Comparison of ENCODE assay signal across 14 mouse cellular contexts in the genomic region with DNA sequence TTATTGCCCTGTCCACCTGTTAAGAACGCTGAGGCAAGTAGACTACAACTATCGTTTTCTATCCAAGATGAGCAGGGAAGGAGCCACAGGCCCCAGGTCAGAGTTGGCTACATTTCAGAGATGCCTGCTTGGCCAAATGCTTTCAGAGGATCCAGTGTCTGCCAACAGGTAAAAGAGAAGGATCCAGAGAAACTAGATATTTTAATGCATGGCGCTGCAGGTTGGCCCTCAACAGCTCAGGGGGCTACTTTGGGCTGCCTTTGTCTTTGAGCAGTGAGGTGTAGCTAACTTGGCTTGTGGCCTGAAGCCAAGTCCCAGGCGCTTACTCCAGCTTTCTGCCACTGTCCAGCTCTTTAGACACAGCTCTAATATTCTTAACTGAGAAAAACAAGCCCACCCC. TPM values are rescaled to one million over a fixed set of nuclear protein-coding genes. Genes with fewer than 3 reads are reported as not detected.
DNase-seq lines count a peak whose midpoint lies in the region; ATAC-seq and TF ChIP-seq lines count a peak whose summit lies in the region.
"Had no signal": no experiment of that assay in that cellular context is flagged by ENCODE, and none has a peak within 500 bp of the region (broad histone marks: within the 10 kb centered on the region; RNA-seq: fewer than 3 reads in every experiment).

No protein-coding gene starts in this region.

- no peak for TF ChIP-seq EP300 in liver, postnatal 0 days (IDR thresholded peaks at IDR 0.05; ENCODE audit: low read depth)

- DNase-seq in forebrain, postnatal 0 days: peak; percentile 30
- DNase-seq in liver, postnatal 0 days: no peak
- peak; percentile 71 to 79 for DNase-seq in cerebellum, postnatal 10 days
- peak; percentile 83 for DNase-seq in retina, postnatal 1 day
- DNase-seq in gastrocnemius, postnatal 10 days: no peak
- DNase-seq: B cell, adult 2 months; embryo, embryonic 11 days; heart, adult 18-20 months; heart, postnatal 14 days had no signal

- no peak for TF ChIP-seq CTCF in forebrain, postnatal 0 days (IDR thresholded peaks at IDR 0.05; ENCODE audit: low read depth)
- TF ChIP-seq CTCF in liver, postnatal 0 days (IDR thresholded peaks at IDR 0.05; ENCODE audit: low read depth): no peak

- H3K4me2 ChIP-seq in forebrain, postnatal 0 days (ENCODE audit: low read depth): no peak overlapping the region
- no peak overlapping the region for H3K4me2 ChIP-seq in forebrain, embryonic 15.5 days (replicated peaks)
- no peak overlapping the region for H3K4me2 ChIP-seq in liver, embryonic 12.5 days
- no peak overlapping the region for H3K4me2 ChIP-seq in liver, postnatal 0 days (ENCODE audit: low read depth, low read length)
- H3K4me2 ChIP-seq: midbrain, embryonic 12.5 days had no signal

- WGBS in forebrain, postnatal 0 days: 53% methylated on average over 4 of the region's 4 CpGs
- WGBS in forebrain, embryonic 15.5 days: 40% methylated on average over 4 of the region's 4 CpGs
- 73% methylated on average over 4 of the region's 4 CpGs for WGBS in liver, embryonic 12.5 days (ENCODE audit: insufficient replicate concordance)
- 71% methylated on average over 4 of the region's 4 CpGs for WGBS in liver, postnatal 0 days (ENCODE audit: insufficient replicate concordance)

- H3K27ac ChIP-seq in forebrain, postnatal 0 days (ENCODE audit: low read depth, low read length): no peak overlapping the region
- H3K27ac ChIP-seq in forebrain, embryonic 15.5 days (replicated peaks): no peak overlapping the region
- H3K27ac ChIP-seq in liver, embryonic 12.5 days: 0 out of 2 replicates have a peak overlapping the region, but pooled peaks have one; percentile 0
- H3K27ac ChIP-seq in liver, postnatal 0 days (ENCODE audit: low read depth): no peak overlapping the region
- H3K27ac ChIP-seq: midbrain, embryonic 12.5 days had no signal

- no peak overlapping the region for H3K4me3 ChIP-seq in forebrain, postnatal 0 days (ENCODE audit: low read depth, low read length)
- H3K4me3 ChIP-seq in forebrain, embryonic 15.5 days: no peak overlapping the region
- H3K4me3 ChIP-seq in liver, embryonic 12.5 days: no peak overlapping the region
- no peak overlapping the region for H3K4me3 ChIP-seq in liver, postnatal 0 days (ENCODE audit: low read depth, low read length)
- H3K4me3 ChIP-seq: erythroblast, embryonic 14.5 days; midbrain, embryonic 12.5 days had no signal

- H3K4me1 ChIP-seq in forebrain, postnatal 0 days (ENCODE audit: insufficient read depth): peaks cover 32% of the 10 kb centered on the region
- H3K4me1 ChIP-seq in forebrain, embryonic 15.5 days: peaks cover 56% of the 10 kb centered on the region
- peaks cover 78% of the 10 kb centered on the region for H3K4me1 ChIP-seq in liver, embryonic 12.5 days
- peaks cover 19% of the 10 kb centered on the region for H3K4me1 ChIP-seq in liver, postnatal 0 days (ENCODE audit: insufficient read depth)

- H3K9me3 ChIP-seq in forebrain, postnatal 0 days (ENCODE audit: low read length): no peaks in the 10 kb centered on the region
- no peaks in the 10 kb centered on the region for H3K9me3 ChIP-seq in forebrain, embryonic 15.5 days
- no peaks in the 10 kb centered on the region for H3K9me3 ChIP-seq in liver, embryonic 12.5 days (replicated peaks)
- H3K9me3 ChIP-seq in liver, postnatal 0 days (ENCODE audit: low read length): no peaks in the 10 kb centered on the region
- H3K9me3 ChIP-seq: midbrain, embryonic 12.5 days had no signal

- H3K27me3 ChIP-seq in forebrain, postnatal 0 days (ENCODE audit: insufficient read depth, low read length): no peaks in the 10 kb centered on the region; the same call in 1 of the 2 replicates
- H3K27me3 ChIP-seq in forebrain, embryonic 15.5 days: peaks cover 4% of the 10 kb centered on the region; the same call in 1 of the 2 replicates
- peaks cover 14% of the 10 kb centered on the region for H3K27me3 ChIP-seq in liver, embryonic 12.5 days (replicated peaks)
- H3K27me3 ChIP-seq in liver, postnatal 0 days (ENCODE audit: insufficient read depth, low read length): peaks cover 7% of the 10 kb centered on the region; the same call in 1 of the 2 replicates

- no peak for ATAC-seq in forebrain, postnatal 0 days
- ATAC-seq in forebrain, embryonic 15.5 days (replicated peaks): no peak
- ATAC-seq in liver, embryonic 12.5 days: no peak
- no peak for ATAC-seq in liver, postnatal 0 days
- ATAC-seq: lung, postnatal 0 days had no signal

- no peaks in the 10 kb centered on the region for H3K36me3 ChIP-seq in forebrain, postnatal 0 days (ENCODE audit: insufficient read depth)
- no peaks in the 10 kb centered on the region for H3K36me3 ChIP-seq in forebrain, embryonic 15.5 days
- H3K36me3 ChIP-seq in liver, embryonic 12.5 days: no peaks in the 10 kb centered on the region
- H3K36me3 ChIP-seq in liver, postnatal 0 days (replicated peaks; ENCODE audit: insufficient read depth, low read length): no peaks in the 10 kb centered on the region
- H3K36me3 ChIP-seq: midbrain, embryonic 12.5 days had no signal

- H3K9ac ChIP-seq in forebrain, postnatal 0 days: no peak overlapping the region
- H3K9ac ChIP-seq in forebrain, embryonic 15.5 days (replicated peaks): no peak overlapping the region
- H3K9ac ChIP-seq in liver, embryonic 12.5 days: no peak overlapping the region
- H3K9ac ChIP-seq in liver, postnatal 0 days (replicated peaks): no peak overlapping the region
- H3K9ac ChIP-seq: midbrain, embryonic 12.5 days had no signal

RNA-seq across cellular contexts. Expression of a gene that starts 10.0 kb away (rescaled TPM):
- 17.8 and 23.8 TPM in 2 replicates for total RNA-seq in forebrain, postnatal 0 days (2014; rRNA removed)
- polyA plus RNA-seq in forebrain, postnatal 0 days (2015; fragmentation: Nextera tagmentation; extraction: Ambion mirVana): 17.1 and 25.4 TPM in 2 replicates
- polyA plus RNA-seq in forebrain, embryonic 15.5 days (2015; fragmentation: Nextera tagmentation; extraction: Ambion mirVana): 14.7 and 15.4 TPM in 2 replicates
- polyA plus RNA-seq in liver, embryonic 12.5 days (2016; fragmentation: Nextera tagmentation; extraction: Ambion mirVana): 12.2 and 14.0 TPM in 2 replicates
- polyA plus RNA-seq in liver, postnatal 0 days (2015; fragmentation: Nextera tagmentation; extraction: Ambion mirVana): 6.6 TPM in 2 replicates
- 1 to 10 TPM; 2.2 to 3.3 TPM for total RNA-seq in gastrocnemius, postnatal 10 days (2021)

Comparison
In these comparisons a context has a peak if more than half of its experiments do, and no peak if none do; other contexts are left out.
1. DNase-seq: peak in forebrain, postnatal 0 days (single experiment), cerebellum, postnatal 10 days (2 of 2) and retina, postnatal 1 day (single experiment); none in liver, postnatal 0 days (single experiment) and gastrocnemius, postnatal 10 days (single experiment).